Mouse (Mus musculus) erythroblast, embryonic 14.5 days (primary cell): ENCODE results near the gene Mov10. TPM values are rescaled to one million over a fixed set of nuclear protein-coding genes. Genes with fewer than 3 reads are reported as not detected.

Experiments
- H3K27me3 ChIP-seq: 2 replicates; pipeline ENCODE4 v1.6.1; 2012; ENCODE audit warnings: inconsistent platforms; ENCODE audit not compliant: control insufficient read depth
- H3K36me3 ChIP-seq: 2 replicates; pipeline ENCODE4 v1.6.1; 2012; ENCODE audit warnings: mild to moderate bottlenecking, inconsistent platforms; ENCODE audit not compliant: control insufficient read depth
- H3K4me1 ChIP-seq: 2 replicates; pipeline ENCODE4 v1.6.1; 2012; ENCODE audit warnings: inconsistent platforms; ENCODE audit not compliant: control insufficient read depth
- H3K4me3 ChIP-seq: replicated peaks from 2 replicates; pipeline ENCODE3; 2012; ENCODE audit warnings: moderate library complexity, mild to moderate bottlenecking, inconsistent platforms
- H3K9me3 ChIP-seq: 2 replicates; pipeline ENCODE4 v1.6.1; 2012; ENCODE audit warnings: low read length, inconsistent platforms, mixed read lengths; ENCODE audit not compliant: control insufficient read depth
- GATA1 ChIP-seq: IDR thresholded peaks from 2 replicates; pipeline ENCODE4 v1.6.1; 2012; ENCODE audit warnings: low read length, inconsistent platforms, mixed read lengths
- TAL1 ChIP-seq: IDR thresholded peaks from 3 replicates; pipeline ENCODE4 v1.6.1; 2012; ENCODE audit warnings: low read length, inconsistent platforms, mixed read lengths
- polyA plus RNA-seq: library from polyadenylated mRNA; stranded (reverse); fragments of >175 nt; gene quantifications from 2 replicates; pipeline ENCODE4 v1.2.3, GENCODE M21; 2012

Mov10 gene
- polyA plus RNA-seq, 1 experiment, result 1.0 TPM

DNA sequence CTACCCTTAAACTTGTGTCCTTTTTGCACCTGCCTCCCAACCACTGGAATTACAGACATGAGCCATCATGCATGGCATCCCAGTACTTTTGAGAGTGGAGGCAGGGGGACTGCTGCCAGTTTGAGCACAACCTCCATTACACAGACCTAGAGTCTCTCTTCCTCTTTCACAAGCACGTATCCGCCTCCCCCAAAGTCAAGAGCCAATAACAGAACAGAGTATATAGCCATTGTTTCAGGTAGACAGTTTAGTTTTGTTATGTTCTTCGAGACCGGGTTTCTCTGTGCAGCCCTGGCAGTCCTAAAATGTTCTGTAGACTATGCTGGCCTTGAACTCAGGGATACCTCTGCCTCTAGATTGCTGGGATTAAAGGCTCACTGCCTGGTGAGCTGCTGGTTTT lies 6.1 kb downstream of the Mov10 start:
- TF ChIP-seq GATA1, result no peak
- no peak for TF ChIP-seq TAL1
- no peaks in the 10 kb centered on the region for H3K27me3 ChIP-seq
- peaks cover 4% of the 10 kb centered on the region; the same call in 1 of the 2 replicates for H3K36me3 ChIP-seq
- H3K4me3 ChIP-seq, result no peak overlapping the region
- peaks cover 3% of the 10 kb centered on the region for H3K4me1 ChIP-seq
- no peaks in the 10 kb centered on the region for H3K9me3 ChIP-seq

DNA sequence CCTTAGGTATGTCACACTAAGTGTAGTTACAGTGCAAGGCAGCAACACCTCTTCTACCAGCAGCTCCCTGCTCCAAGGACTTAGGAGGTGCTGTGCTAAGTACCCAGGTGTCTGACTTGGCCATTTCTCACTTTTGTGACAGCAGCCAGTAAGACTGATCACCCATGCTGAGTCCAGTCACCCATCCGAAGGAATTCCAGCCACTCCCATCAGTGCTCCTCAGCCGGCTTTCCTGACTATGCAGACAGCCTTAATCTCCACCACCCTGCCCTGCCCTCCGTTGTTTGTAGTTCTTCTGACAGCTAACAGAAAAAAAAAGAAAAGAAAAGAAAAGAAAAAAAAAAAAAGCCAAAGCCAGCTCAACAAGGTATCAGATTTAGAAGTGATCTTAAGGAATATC lies 6.6 kb downstream of the Mov10 start:
- TF ChIP-seq TAL1 (no peak), GATA1 (no peak)
- Histone ChIP-seq H3K27me3 (no peaks in the 10 kb centered on the region), H3K4me3 (no peak overlapping the region), H3K9me3 (no peaks in the 10 kb centered on the region), H3K4me1 (peaks cover 2% of the 10 kb centered on the region; the same call in 1 of the 2 replicates), H3K36me3 (peaks cover 4% of the 10 kb centered on the region; the same call in 1 of the 2 replicates)

DNA sequence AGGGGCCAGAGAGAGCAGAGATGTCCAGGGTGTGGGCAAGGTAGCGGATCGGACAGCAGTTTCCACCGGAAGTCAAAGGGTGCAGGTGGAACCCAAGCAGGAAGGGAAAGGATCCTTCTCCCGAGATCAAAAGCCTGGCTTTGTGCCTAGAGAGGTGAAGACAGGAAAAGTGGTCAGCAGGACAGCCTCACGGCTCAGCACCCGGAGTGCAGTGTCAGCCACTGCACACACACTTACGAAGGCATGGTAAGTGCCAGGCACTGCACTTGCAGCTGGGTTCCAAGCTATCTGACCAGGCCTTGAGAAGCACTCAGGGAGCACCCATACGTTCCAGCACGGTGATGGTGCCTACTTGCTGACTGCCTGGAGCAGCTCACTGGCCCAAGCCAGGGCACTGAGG lies 12.8 kb downstream of the Mov10 start:
- Histone ChIP-seq H3K27me3 (no peaks in the 10 kb centered on the region), H3K9me3 (no peaks in the 10 kb centered on the region), H3K4me3 (no peak overlapping the region), H3K4me1 (no peaks in the 10 kb centered on the region), H3K36me3 (peaks cover 26% of the 10 kb centered on the region)
- TF ChIP-seq GATA1, result no peak
- no peak for TF ChIP-seq TAL1

DNA sequence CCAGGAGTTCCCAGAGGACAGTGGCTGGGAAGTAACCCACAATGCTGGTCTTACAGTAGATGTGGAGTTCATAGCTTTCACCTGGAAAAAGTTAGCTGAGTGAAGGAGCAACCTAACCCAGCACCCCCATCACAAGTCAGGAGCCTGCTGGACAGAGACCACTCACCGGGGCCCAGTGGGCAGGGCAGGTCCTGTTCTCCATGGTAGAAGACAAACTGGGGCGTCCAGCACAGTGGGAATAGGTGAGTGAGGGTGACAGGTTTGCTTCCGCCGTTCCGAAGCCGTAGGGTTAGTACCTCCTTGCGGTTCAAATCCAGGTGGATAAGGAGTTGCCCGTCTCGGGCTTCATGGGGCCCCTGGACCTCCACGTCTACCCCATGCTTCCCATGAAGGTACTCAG lies 14.1 kb downstream of the Mov10 start:
- Histone ChIP-seq H3K36me3 (peaks cover 39% of the 10 kb centered on the region), H3K4me3 (no peak overlapping the region), H3K4me1 (no peaks in the 10 kb centered on the region), H3K9me3 (no peaks in the 10 kb centered on the region), H3K27me3 (no peaks in the 10 kb centered on the region)
- TF ChIP-seq GATA1 (no peak), TAL1 (no peak)

DNA sequence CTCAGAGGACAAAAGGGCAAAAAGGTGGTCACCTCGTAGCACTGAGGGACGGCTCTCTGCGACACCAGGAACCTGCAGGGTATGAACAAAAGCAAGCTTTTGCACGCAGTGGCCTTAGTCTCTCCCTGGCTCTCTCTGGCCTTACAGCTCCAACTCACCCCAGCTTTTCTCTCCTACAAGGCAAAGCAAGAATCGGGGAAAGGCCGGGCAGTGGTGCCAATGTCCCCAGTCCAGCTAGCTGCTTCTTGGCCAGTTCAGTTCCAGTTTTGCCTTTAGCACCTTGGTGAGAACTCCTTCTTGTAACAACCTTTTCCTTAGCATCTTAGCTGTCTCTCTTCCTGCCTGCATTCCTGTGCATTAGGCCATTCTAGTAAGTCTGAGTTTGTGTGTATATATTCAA lies 16.9 kb downstream of the Mov10 start:
- TF ChIP-seq TAL1, result no peak
- TF ChIP-seq GATA1, result no peak
- Histone ChIP-seq H3K9me3 (no peaks in the 10 kb centered on the region), H3K27me3 (no peaks in the 10 kb centered on the region), H3K4me1 (no peaks in the 10 kb centered on the region), H3K4me3 (no peak overlapping the region), H3K36me3 (peaks cover 53% of the 10 kb centered on the region)

DNA sequence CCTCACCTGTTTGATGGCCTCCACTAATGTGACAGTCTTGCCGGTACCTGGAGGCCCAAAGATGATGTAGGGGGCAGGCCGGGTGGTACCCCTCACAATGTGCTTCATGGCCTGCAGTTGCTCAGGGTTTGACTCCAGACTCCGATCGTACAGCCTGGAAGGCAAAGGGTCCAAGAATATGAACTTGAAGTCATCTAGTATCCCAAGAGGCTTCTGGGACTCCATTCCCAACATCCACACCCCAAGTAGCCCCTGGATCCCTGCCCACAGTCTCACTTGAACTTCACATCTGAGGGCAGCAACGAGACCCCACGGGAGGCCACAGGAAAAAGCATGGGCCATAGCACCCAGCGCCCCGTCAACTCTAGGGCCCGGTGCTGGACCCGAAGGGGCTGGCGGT lies 17.7 kb downstream of the Mov10 start:
- no peak overlapping the region for H3K4me3 ChIP-seq
- TF ChIP-seq TAL1, result no peak
- TF ChIP-seq GATA1, result no peak
- peaks cover 53% of the 10 kb centered on the region for H3K36me3 ChIP-seq

DNA sequence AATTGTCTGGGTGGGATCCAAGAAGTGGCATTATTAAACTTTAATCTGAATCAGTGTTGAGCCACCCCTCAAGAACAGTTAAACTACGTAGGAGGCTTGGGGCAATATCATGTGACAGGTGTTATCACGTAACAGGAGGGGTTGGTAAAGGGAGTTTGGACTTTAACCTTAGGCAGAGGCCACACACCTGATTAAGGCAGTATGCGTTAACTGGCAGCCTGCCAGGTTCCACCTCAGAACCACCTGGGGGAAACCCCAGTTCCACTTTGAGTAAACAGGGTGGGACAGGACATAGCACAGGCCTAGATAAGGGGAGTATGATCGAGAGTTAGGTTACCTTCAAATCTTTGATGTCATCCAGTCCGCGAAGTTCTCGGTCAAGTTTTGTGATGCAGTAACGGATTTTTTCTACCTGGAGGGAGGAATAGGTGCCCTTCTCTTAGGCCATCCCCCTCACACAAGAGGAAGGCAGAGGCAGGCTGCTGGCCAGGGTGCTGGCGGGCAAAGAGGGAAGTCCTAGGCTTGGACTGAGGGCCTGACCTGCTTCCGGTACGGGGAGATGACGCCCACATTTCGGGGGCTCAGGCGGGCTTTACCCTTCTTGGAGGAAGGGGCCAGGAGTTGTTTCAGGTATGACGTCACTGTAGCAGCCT lies 21.8 kb downstream of the Mov10 start:
- Histone ChIP-seq H3K4me3 (no peak overlapping the region), H3K4me1 (peaks cover 10% of the 10 kb centered on the region), H3K36me3 (peaks cover 45% of the 10 kb centered on the region), H3K27me3 (0 out of 2 replicates have a peak, but pooled peaks cover 2% of the 10 kb centered on the region), H3K9me3 (no peaks in the 10 kb centered on the region)
- TF ChIP-seq TAL1 (no peak), GATA1 (no peak)

More for the DNA sequence above, 17.7 kb downstream of the Mov10 start:
- no peaks in the 10 kb centered on the region for H3K9me3 ChIP-seq
- H3K4me1 ChIP-seq, result no peaks in the 10 kb centered on the region
- H3K27me3 ChIP-seq, result no peaks in the 10 kb centered on the region

DNA sequence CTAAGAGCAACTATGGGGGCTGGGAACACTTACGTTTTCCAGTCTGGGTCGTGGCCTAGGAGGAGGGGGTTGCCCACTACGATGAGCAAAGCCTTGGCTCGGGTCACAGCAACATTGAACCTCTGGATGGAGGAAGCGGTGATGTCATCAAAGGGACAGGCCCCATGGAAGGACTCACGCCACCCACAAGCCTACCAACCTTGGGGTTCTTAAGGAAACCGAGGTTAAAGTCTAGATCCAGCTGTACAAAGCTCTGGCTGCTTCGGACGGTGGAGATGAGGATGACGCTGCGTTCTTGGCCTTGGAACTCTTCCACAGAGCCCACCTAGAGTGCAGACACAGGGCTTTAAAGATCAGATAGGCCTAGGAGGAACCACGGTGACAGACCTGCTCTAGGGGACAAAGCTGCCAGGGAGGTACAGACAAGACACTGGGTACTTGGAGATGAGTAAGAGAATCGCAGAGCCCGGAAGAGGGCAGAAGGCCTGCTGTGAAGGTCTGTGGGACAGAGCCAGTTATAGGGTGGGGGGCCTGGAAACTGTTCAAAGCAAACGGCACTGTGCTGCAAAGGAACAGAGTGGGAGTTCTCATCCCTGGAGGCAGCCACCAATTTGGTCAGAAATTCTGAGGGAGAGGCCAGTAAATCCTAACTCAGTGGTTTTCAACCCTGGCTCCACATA lies 22.6 kb downstream of the Mov10 start:
- H3K36me3 ChIP-seq, result peaks cover 39% of the 10 kb centered on the region
- H3K27me3 ChIP-seq, result peaks cover 8% of the 10 kb centered on the region
- H3K9me3 ChIP-seq, result no peaks in the 10 kb centered on the region
- peaks cover 10% of the 10 kb centered on the region for H3K4me1 ChIP-seq
- no peak overlapping the region for H3K4me3 ChIP-seq
- TF ChIP-seq GATA1 (no peak), TAL1 (no peak)

DNA sequence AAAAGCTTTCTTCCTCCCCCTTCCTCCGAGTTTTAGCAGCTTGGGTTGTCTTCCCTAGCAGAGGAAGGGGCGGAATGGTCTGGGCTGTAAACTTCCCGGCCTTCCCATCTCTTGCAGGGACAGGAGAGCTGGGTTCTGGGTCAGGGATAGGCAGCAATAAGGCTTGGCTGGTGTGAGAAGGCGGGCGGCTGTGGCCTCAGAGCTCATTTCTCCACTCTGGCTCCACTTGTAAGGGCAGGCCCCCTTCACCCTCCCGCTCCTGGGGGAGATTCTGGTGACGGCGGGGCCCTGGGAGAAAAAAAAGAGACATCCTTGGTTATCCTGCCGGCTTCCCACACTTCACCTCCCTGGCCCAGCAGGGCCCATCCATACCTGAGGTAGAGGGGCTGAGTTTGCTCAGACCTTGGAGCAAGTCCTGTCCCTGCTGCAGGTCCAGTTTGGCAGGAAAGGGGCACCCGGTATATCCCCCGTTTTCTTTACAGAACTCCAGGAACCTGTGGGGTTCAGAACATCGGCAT lies 23.4 kb downstream of the Mov10 start:
- Histone ChIP-seq H3K4me3 (no peak overlapping the region), H3K4me1 (peaks cover 10% of the 10 kb centered on the region), H3K9me3 (no peaks in the 10 kb centered on the region), H3K36me3 (peaks cover 31% of the 10 kb centered on the region), H3K27me3 (peaks cover 15% of the 10 kb centered on the region)
- TF ChIP-seq GATA1 (no peak), TAL1 (no peak)
